Mouse (Mus musculus): ENCODE measurements around the gene Srp54a. TPM values are rescaled to one million over a fixed set of nuclear protein-coding genes. Genes with fewer than 3 reads are reported as not detected.
A peak's percentile ranks its signal among the peaks of the same experiment; 100 is the strongest.
"Not testable (repeated sequence)": the region's sequence is repeated elsewhere in the genome, so short reads cannot be mapped to it uniquely, and the experiment has no call there.

The Srp54a gene
- 130 and 158 TPM in 2 replicates for polyA plus RNA-seq (2015; fragmentation: Nextera tagmentation; extraction: Ambion mirVana)

DNA sequence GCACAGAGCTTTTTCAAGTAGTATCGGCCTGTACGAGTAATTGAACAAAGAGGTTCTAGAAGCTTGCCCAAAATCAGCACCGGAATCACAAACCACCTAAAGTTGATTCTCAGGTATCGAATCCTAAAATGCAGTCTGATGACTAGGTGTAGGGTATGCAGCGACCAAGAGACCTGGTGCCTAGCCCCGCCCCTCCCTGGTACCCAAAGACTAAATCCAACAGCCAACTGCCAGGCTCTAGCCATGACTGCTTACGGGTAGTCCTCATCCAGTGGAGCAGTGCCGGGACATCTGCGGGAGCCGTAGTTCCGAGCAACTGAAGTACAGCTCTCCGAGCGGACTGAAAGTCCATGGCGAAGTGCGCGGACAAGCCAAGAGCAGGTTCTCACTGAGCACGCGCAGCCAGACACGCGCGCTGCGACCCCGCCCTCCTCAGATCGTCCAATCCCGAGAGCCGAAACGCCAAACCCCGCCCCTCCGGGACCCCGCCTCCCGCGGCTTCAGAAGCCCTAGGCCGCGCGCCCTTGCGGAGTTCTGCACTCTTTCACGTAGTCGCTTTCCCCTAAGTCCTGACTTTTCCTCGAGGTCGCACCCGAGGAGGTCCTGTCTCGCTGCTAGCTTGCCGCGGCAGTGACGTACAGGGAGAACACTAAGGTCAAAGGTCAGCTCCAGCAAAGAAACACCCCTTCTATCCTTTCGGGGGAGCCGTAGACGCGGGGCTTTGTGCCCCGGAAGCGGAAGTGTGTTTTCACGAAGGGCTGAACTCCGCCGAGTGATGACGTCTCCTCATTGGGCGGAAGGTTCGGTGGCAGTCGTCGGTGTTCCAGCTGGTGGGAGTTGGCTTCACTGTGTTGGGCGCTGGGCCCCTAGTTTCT lies at the start of gene Srp54a, which contains the start of gene 2700097O09Rik:
Srp54a (plus strand) TSS at position 537 of the 875 bp plus-strand sequence.
2700097O09Rik (minus strand) TSS at position 385 of the 875 bp plus-strand sequence.
- H3K36me3 ChIP-seq (ENCODE audit: control insufficient read depth, insufficient read depth); H3K27me3 ChIP-seq (ENCODE audit: control insufficient read depth, insufficient read depth, low read length); H3K4me1 ChIP-seq (ENCODE audit: control insufficient read depth, insufficient read depth, low read length); H3K9me3 ChIP-seq (replicated peaks; ENCODE audit: control insufficient read depth, low read length): not testable (repeated sequence)
- Histone ChIP-seq H3K27ac (ENCODE audit: low read length) (peak within 1 kb of the TSS; percentile 92), H3K9ac (ENCODE audit: low read length) (peak within 1 kb of the TSS; percentile 87), H3K4me2 (ENCODE audit: low read depth, low read length) (peak within 1 kb of the TSS; percentile 77), H3K4me3 (ENCODE audit: low read length) (peak within 1 kb of the TSS; percentile 74)
- under 1% methylated on average over 55 of the region's 60 CpGs for WGBS
- peak; percentile 98 for ATAC-seq (replicated peaks; ENCODE audit: extremely low read depth, insufficient read depth, low FRiP score)

DNA sequence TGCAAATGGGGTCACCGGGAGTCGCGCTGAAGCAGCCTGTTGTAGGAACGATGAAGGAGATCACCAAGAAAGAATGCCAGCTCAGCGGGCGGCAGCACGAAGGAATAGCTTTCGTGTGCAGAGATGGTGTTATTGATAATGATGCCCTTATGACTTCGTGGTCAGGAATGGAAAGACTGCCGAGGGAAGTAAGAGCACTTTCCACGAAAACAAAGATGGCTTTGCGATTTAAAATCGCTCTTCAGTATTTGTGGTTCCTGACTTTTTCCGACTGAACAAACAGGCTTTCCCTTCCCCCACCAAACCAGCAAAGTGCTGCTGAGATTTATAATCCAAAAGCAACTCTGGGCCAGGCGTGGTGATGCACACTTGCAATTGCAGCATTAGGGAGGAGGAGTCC lies 39.1 kb upstream of the Srp54a start:
- Histone ChIP-seq H3K4me1 (ENCODE audit: control insufficient read depth, insufficient read depth, low read length) (no peaks in the 10 kb centered on the region), H3K27ac (ENCODE audit: low read length) (no peak overlapping the region), H3K27me3 (ENCODE audit: control insufficient read depth, insufficient read depth, low read length) (no peaks in the 10 kb centered on the region), H3K9ac (ENCODE audit: low read length) (no peak overlapping the region), H3K4me2 (ENCODE audit: low read depth, low read length) (no peak overlapping the region), H3K9me3 (replicated peaks; ENCODE audit: control insufficient read depth, low read length) (no peaks in the 10 kb centered on the region), H3K4me3 (ENCODE audit: low read length) (no peak overlapping the region), H3K36me3 (ENCODE audit: control insufficient read depth, insufficient read depth) (peaks cover 5% of the 10 kb centered on the region)
- WGBS: 63% methylated on average over 15 of the region's 15 CpGs
- no peak for ATAC-seq (replicated peaks; ENCODE audit: extremely low read depth, insufficient read depth, low FRiP score)

DNA sequence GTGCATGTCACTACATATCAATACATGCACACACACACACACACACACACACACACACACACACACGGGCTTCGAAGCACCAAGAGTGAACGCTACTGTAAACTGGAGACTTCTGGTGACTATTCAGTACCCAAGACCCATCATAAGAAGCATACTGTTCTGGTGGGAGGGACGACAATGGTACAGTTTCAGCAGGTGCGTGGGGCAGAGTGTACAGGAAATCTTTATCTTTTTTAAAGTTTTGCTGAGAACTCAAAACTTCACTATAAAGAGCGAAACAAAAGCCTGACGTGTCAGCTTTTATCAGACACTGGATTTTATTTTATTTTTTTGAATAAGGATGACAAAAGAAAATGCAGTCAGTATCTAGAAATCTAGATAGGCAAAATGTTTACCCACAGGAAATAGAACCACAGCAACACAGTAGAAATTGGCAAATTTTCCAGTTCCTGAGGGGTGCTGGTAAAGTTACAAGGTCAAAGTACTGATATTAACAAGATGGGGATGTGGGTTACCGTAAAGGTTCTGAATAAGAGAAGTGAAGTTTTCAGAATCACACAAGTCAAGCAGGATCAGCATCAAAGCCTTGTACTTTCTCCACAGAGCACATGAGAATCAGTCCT lies 30.2 kb upstream of the Srp54a start:
- peaks cover 15% of the 10 kb centered on the region for H3K36me3 ChIP-seq (ENCODE audit: control insufficient read depth, insufficient read depth)
- no peak overlapping the region for H3K4me2 ChIP-seq (ENCODE audit: low read depth, low read length)
- H3K9me3 ChIP-seq (replicated peaks; ENCODE audit: control insufficient read depth, low read length): no peaks in the 10 kb centered on the region
- no peak overlapping the region for H3K9ac ChIP-seq (ENCODE audit: low read length)
- H3K4me3 ChIP-seq (ENCODE audit: low read length): no peak overlapping the region
- H3K4me1 ChIP-seq (ENCODE audit: control insufficient read depth, insufficient read depth, low read length): no peaks in the 10 kb centered on the region
- ATAC-seq (replicated peaks; ENCODE audit: extremely low read depth, insufficient read depth, low FRiP score): no peak
- 92% methylated on average over 8 of the region's 8 CpGs for WGBS
- no peak overlapping the region for H3K27ac ChIP-seq (ENCODE audit: low read length)
- H3K27me3 ChIP-seq (ENCODE audit: control insufficient read depth, insufficient read depth, low read length): no peaks in the 10 kb centered on the region

DNA sequence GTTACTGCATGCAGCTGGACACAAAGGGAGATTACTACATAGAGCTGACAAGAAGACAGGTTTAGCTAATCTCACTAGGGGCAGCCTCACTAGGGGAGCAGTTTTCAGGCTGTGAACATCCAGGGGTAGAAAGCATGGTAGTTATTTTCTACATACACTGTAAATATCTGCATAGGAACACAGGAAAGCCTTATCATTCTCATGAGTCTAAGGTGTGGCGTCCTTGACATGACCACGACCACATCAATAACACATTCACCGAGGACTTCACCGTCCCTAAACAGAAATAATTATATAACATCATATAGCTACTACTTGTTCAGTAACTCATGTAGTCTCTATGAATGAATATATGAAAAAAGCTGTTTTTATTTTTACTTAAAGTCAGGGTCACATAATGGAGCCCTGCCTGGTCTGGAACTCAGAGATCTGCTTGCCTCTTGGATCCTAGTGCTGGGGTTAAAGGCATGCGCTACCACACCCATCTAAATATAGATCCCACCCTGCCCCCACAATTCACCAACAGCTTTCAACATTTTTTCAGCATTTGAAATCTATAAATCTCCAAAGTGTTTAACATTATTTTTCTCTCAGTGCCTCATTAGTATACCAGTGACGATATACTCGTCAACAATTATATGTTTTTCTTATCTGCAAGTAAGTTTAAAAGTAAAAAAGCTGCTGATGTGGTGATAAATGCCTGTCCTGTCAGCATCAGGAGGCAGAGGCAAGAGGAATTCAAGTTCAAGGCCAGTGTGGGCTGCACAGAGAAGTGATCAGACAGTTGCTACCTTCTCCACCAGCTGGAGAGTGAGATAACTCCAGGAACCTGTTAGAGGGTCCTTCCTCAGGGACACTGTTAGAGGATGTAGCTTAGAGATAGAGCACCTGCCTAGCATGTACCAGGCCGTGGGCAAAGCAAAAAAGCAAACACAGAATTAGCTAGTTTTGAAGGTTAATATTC lies 28.6 kb upstream of the Srp54a start:
- Histone ChIP-seq H3K27ac (ENCODE audit: low read length) (no peak overlapping the region), H3K36me3 (ENCODE audit: control insufficient read depth, insufficient read depth) (peaks cover 6% of the 10 kb centered on the region), H3K9ac (ENCODE audit: low read length) (no peak overlapping the region), H3K27me3 (ENCODE audit: control insufficient read depth, insufficient read depth, low read length) (no peaks in the 10 kb centered on the region), H3K4me2 (ENCODE audit: low read depth, low read length) (no peak overlapping the region), H3K4me1 (ENCODE audit: control insufficient read depth, insufficient read depth, low read length) (no peaks in the 10 kb centered on the region), H3K4me3 (ENCODE audit: low read length) (no peak overlapping the region), H3K9me3 (replicated peaks; ENCODE audit: control insufficient read depth, low read length) (no peaks in the 10 kb centered on the region)
- WGBS: 69% methylated on average over 8 of the region's 8 CpGs
- ATAC-seq (replicated peaks; ENCODE audit: extremely low read depth, insufficient read depth, low FRiP score): no peak

DNA sequence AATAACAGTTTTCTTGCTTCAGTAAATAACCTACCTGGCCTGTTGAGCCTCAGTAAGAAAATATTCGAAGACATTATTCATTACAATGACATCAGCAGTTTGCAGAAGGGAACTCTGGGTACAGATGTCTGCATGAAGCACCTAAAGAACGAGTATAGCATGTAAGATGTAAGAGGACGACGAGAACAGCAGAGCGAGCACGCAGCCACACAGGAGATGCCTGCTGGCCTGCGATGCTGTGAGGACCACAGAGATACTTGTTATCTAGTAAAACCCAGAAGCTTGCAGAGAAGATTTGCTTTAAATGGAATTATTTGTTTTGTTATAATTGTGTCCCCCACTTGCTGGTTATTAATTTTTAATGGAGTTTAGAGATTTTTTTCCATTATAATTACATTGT lies 26.8 kb upstream of the Srp54a start:
- no peak for ATAC-seq (replicated peaks; ENCODE audit: extremely low read depth, insufficient read depth, low FRiP score)

DNA sequence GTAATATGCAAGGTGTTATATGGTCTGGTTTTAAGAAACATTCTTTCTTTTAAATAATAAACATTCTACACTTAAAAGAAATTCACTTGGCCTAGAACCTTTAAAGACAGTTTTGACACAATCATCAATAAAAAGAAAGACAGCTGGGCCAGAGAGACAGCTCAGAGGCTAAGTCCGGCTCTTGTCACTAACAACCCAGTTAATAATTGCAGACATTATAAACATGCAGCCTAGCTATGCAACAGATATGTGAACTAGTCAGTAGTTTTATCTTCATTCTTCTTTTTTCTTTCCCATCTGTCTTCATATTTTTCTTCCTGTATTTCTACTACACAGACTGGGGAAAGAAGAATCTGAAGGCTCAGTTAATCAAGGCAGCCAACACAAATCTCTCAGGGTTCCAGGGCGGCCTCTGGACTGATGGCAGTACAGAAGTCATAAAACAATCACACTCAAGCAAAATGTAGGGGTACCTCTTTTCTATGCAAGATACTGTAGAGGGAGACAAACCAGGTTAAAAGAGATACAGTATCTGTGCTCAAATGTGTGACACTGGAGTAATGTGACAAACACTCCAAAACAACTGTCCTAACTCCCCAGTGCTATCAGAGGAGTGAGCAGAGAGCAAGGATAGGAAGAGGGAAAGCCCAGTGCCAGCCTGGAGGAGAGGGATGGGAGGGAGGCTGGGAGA lies 25.4 kb upstream of the Srp54a start:
- 77% methylated on average over 2 of the region's 2 CpGs for WGBS
- Histone ChIP-seq H3K9ac (ENCODE audit: low read length) (no peak overlapping the region), H3K4me1 (ENCODE audit: control insufficient read depth, insufficient read depth, low read length) (no peaks in the 10 kb centered on the region), H3K4me3 (ENCODE audit: low read length) (no peak overlapping the region), H3K4me2 (ENCODE audit: low read depth, low read length) (no peak overlapping the region), H3K27ac (ENCODE audit: low read length) (no peak overlapping the region), H3K9me3 (replicated peaks; ENCODE audit: control insufficient read depth, low read length) (no peaks in the 10 kb centered on the region), H3K36me3 (ENCODE audit: control insufficient read depth, insufficient read depth) (no peaks in the 10 kb centered on the region), H3K27me3 (ENCODE audit: control insufficient read depth, insufficient read depth, low read length) (no peaks in the 10 kb centered on the region)
- no peak for ATAC-seq (replicated peaks; ENCODE audit: extremely low read depth, insufficient read depth, low FRiP score)

More for the DNA sequence above, 26.8 kb upstream of the Srp54a start:
- Histone ChIP-seq H3K27me3 (ENCODE audit: control insufficient read depth, insufficient read depth, low read length) (no peaks in the 10 kb centered on the region), H3K4me3 (ENCODE audit: low read length) (no peak overlapping the region), H3K9me3 (replicated peaks; ENCODE audit: control insufficient read depth, low read length) (no peaks in the 10 kb centered on the region), H3K27ac (ENCODE audit: low read length) (no peak overlapping the region), H3K36me3 (ENCODE audit: control insufficient read depth, insufficient read depth) (no peaks in the 10 kb centered on the region), H3K9ac (ENCODE audit: low read length) (no peak overlapping the region), H3K4me2 (ENCODE audit: low read depth, low read length) (no peak overlapping the region), H3K4me1 (ENCODE audit: control insufficient read depth, insufficient read depth, low read length) (no peaks in the 10 kb centered on the region)
- WGBS: 87% methylated on average over 7 of the region's 7 CpGs

DNA sequence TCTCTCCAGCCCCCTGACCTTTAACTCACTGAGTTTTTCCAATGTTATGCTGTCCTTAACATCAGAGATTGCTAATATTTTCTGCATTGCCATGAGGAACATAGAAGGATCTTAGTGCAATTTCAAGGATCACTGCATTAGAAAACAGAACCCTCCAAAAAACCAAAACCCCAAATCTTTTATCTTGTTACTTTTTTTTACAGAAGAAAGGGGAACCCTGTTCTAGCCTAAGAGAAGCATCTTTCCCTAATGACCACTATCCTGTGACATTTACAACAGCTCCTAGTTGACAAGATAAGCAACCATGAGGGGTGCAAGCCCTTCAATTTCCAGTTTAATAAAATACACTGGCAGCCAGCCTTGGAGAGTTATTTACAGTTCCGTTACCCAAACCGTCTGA lies 23.4 kb upstream of the Srp54a start:
- H3K4me2 ChIP-seq (ENCODE audit: low read depth, low read length): no peak overlapping the region
- H3K36me3 ChIP-seq (ENCODE audit: control insufficient read depth, insufficient read depth): no peaks in the 10 kb centered on the region
- H3K9ac ChIP-seq (ENCODE audit: low read length): no peak overlapping the region
- ATAC-seq (replicated peaks; ENCODE audit: extremely low read depth, insufficient read depth, low FRiP score): no peak
- H3K4me1 ChIP-seq (ENCODE audit: control insufficient read depth, insufficient read depth, low read length): peaks cover 2% of the 10 kb centered on the region; the same call in 1 of the 2 replicates
- WGBS: 62% methylated on average over 2 of the region's 2 CpGs
- H3K27ac ChIP-seq (ENCODE audit: low read length): no peak overlapping the region
- H3K9me3 ChIP-seq (replicated peaks; ENCODE audit: control insufficient read depth, low read length): no peaks in the 10 kb centered on the region
- H3K27me3 ChIP-seq (ENCODE audit: control insufficient read depth, insufficient read depth, low read length): no peaks in the 10 kb centered on the region
- H3K4me3 ChIP-seq (ENCODE audit: low read length): no peak overlapping the region

DNA sequence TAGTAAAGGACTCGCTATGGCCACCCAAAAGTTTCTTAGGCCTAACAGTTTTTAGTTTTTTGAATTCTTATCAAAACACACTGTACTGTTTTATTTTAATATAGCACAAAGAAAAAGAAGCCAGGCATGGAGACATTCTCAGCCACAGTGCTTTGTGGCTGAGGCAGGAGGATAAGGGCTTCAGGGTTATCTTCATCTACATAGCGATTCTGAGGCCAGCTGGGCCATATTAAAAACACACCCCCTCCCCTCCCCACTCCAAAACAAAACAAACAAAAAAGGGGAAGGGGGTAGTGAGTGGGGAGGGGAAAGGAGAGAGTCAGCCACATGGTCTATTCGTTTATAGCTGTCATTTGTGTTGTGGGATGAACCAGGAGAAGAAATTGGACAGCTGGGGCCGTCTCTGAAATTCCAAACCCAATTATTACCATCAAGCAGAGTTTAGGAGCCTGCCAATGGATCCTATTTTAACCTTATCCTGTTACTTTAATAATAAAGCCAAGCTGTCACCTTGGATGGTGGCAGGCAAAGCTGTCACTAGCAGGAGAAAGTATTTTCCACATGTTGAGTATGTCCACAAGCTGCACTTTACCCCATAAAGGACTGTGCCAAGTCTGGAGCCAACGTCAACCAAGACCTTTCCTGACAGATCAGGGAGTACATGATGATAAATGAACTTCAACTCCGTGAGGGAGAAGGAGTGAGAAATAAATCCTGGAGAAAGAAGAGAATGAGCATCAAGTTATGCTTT lies 21.0 kb upstream of the Srp54a start:
- Histone ChIP-seq H3K27ac (ENCODE audit: low read length) (no peak overlapping the region), H3K27me3 (ENCODE audit: control insufficient read depth, insufficient read depth, low read length) (no peaks in the 10 kb centered on the region), H3K9me3 (replicated peaks; ENCODE audit: control insufficient read depth, low read length) (no peaks in the 10 kb centered on the region), H3K4me1 (ENCODE audit: control insufficient read depth, insufficient read depth, low read length) (peaks cover 2% of the 10 kb centered on the region; the same call in 1 of the 2 replicates), H3K9ac (ENCODE audit: low read length) (no peak overlapping the region), H3K36me3 (ENCODE audit: control insufficient read depth, insufficient read depth) (no peaks in the 10 kb centered on the region), H3K4me3 (ENCODE audit: low read length) (no peak overlapping the region), H3K4me2 (ENCODE audit: low read depth, low read length) (no peak overlapping the region)
- WGBS: 51% methylated on average over 6 of the region's 6 CpGs
- ATAC-seq (replicated peaks; ENCODE audit: extremely low read depth, insufficient read depth, low FRiP score): no peak
